ENCODE assay signal across 13 mouse cellular contexts in genomic region chr7:126625807-126626600, GRCm38 (mm10). TPM values are rescaled to one million over a fixed set of nuclear protein-coding genes. Genes with fewer than 3 reads are reported as not detected.
DNase-seq lines count a peak whose midpoint lies in the region; ATAC-seq and TF ChIP-seq lines count a peak whose summit lies in the region.
"Had no signal": no experiment of that assay in that cellular context is flagged by ENCODE, and none has a peak within 500 bp of the region (broad histone marks: within the 10 kb centered on the region; RNA-seq: fewer than 3 reads in every experiment).

No protein-coding gene starts in this region.

- H3K27me3 ChIP-seq in heart, adult 2 months (ENCODE audit: control insufficient read depth, insufficient read depth, low read length): no peaks in the 10 kb centered on the region
- no peaks in the 10 kb centered on the region for H3K27me3 ChIP-seq in spleen, adult 2 months (ENCODE audit: control insufficient read depth, insufficient read depth, low read length)
- no peaks in the 10 kb centered on the region for H3K27me3 ChIP-seq in liver, embryonic 12.5 days (replicated peaks)
- H3K27me3 ChIP-seq in stomach, postnatal 0 days (ENCODE audit: control insufficient read depth, insufficient read depth, low read length): no peaks in the 10 kb centered on the region
- H3K27me3 ChIP-seq: embryonic facial prominence, embryonic 13.5 days had no signal

- no peak for TF ChIP-seq POLR2A in heart, adult 2 months (IDR thresholded peaks at IDR 0.05; ENCODE audit: insufficient read depth, low read depth, low read length)
- no peak for TF ChIP-seq POLR2A in spleen, adult 2 months (IDR thresholded peaks at IDR 0.05; ENCODE audit: low read depth, low read length)

- intact Hi-C loops in heart, adult 2 months (cut with DNase I): no loop called here
- intact Hi-C loops in heart, postnatal 25 days (cut with DNase I): no loop called here

- no peak for TF ChIP-seq CTCF in heart, adult 2 months (IDR thresholded peaks at IDR 0.05)
- no peak for TF ChIP-seq CTCF in spleen, adult 2 months (IDR thresholded peaks at IDR 0.05; ENCODE audit: extremely low read depth, insufficient read depth, insufficient read length, insufficient replicate concordance)
- no peak for TF ChIP-seq CTCF in stomach, postnatal 0 days (IDR thresholded peaks at IDR 0.05; ENCODE audit: low read depth)

- H3K36me3 ChIP-seq in heart, adult 2 months (ENCODE audit: control insufficient read depth, insufficient read depth, low read length): no peaks in the 10 kb centered on the region
- no peaks in the 10 kb centered on the region for H3K36me3 ChIP-seq in spleen, adult 2 months (ENCODE audit: control insufficient read depth, insufficient read depth, low read length)
- H3K36me3 ChIP-seq in liver, embryonic 12.5 days: no peaks in the 10 kb centered on the region
- no peaks in the 10 kb centered on the region for H3K36me3 ChIP-seq in stomach, postnatal 0 days (ENCODE audit: control insufficient read depth, insufficient read depth, low read length)
- H3K36me3 ChIP-seq: embryonic facial prominence, embryonic 13.5 days had no signal

- H3K4me2 ChIP-seq in liver, embryonic 12.5 days: peak overlapping the region; percentile 50
- peak overlapping the region; percentile 33; the same call in 1 of the 2 replicates for H3K4me2 ChIP-seq in stomach, postnatal 0 days (replicated peaks; ENCODE audit: low read depth)
- H3K4me2 ChIP-seq: embryonic facial prominence, embryonic 13.5 days had no signal

- H3K9me3 ChIP-seq in liver, embryonic 12.5 days (replicated peaks): no peaks in the 10 kb centered on the region
- no peaks in the 10 kb centered on the region for H3K9me3 ChIP-seq in stomach, postnatal 0 days (ENCODE audit: control insufficient read depth, low read length)
- H3K9me3 ChIP-seq: embryonic facial prominence, embryonic 13.5 days had no signal

- no peak for ATAC-seq in liver, embryonic 12.5 days
- ATAC-seq in stomach, postnatal 0 days (ENCODE audit: low FRiP score, low TSS enrichment): no peak

- no peak for TF ChIP-seq EP300 in heart, adult 2 months (IDR thresholded peaks at IDR 0.05; ENCODE audit: insufficient read depth, low read depth, low read length)
- no peak for TF ChIP-seq EP300 in stomach, postnatal 0 days (optimal IDR thresholded peaks at IDR 0.05)

- 78% methylated on average over 3 of the region's 3 CpGs for WGBS in heart, adult 2 months
- whole genome bisulfite sequencing in spleen, adult 2 months: 87% methylated on average over 3 of the region's 3 CpGs
- 75% methylated on average over 3 of the region's 3 CpGs for WGBS in liver, embryonic 12.5 days (ENCODE audit: insufficient replicate concordance)
- WGBS in stomach, postnatal 0 days: 65% methylated on average over 3 of the region's 3 CpGs

- no peaks in the 10 kb centered on the region for H3K79me2 ChIP-seq in heart, adult 2 months (replicated peaks; ENCODE audit: control insufficient read depth, insufficient read depth, low read length)

- no peak for DNase-seq in heart, adult 2 months
- DNase-seq in heart, postnatal 25 days (ENCODE audit: low spot score): no peak
- DNase-seq in spleen, adult 2 months (ENCODE audit: low read depth in 1 of 2, low spot score in 2 of 2): no peak
- DNase-seq in spleen, postnatal 36 days (ENCODE audit: low spot score in 2 of 2): no peak
- no peak for DNase-seq in stomach, postnatal 0 days (ENCODE audit: low spot score)
- no peak for DNase-seq in right cerebral cortex, adult 2 months (ENCODE audit: low spot score in 2 of 2)
- no peak for DNase-seq in c-Kit-positive CD71-positive TER-119-positive erythroid progenitor cells, embryonic 14.5 days (ENCODE audit: low spot score)
- DNase-seq: cerebellum, adult 8-10 months had no signal

- peak overlapping the region; percentile 73 for H3K27ac ChIP-seq in heart, adult 2 months
- peak overlapping the region; percentile 66 for H3K27ac ChIP-seq in spleen, adult 2 months (ENCODE audit: insufficient read depth, low read length)
- H3K27ac ChIP-seq in liver, embryonic 12.5 days: no peak overlapping the region
- H3K27ac ChIP-seq in stomach, postnatal 0 days (replicated peaks): peak overlapping the region; percentile 65
- H3K27ac ChIP-seq: embryonic facial prominence, embryonic 13.5 days had no signal

- no peak overlapping the region for H3K4me3 ChIP-seq in heart, adult 2 months
- no peak overlapping the region for H3K4me3 ChIP-seq in spleen, adult 2 months (ENCODE audit: extremely low read depth, insufficient read depth, insufficient read length)
- no peak overlapping the region for H3K4me3 ChIP-seq in liver, embryonic 12.5 days
- no peak overlapping the region for H3K4me3 ChIP-seq in stomach, postnatal 0 days (ENCODE audit: low read depth, low read length)
- H3K4me3 ChIP-seq: embryonic facial prominence, embryonic 13.5 days had no signal

- H3K4me1 ChIP-seq in heart, adult 2 months (ENCODE audit: control insufficient read depth, insufficient read depth, low read length): peaks cover 9% of the 10 kb centered on the region
- H3K4me1 ChIP-seq in spleen, adult 2 months (ENCODE audit: control insufficient read depth, insufficient read depth, insufficient read length): no peaks in the 10 kb centered on the region; the same call in 1 of the 2 replicates
- H3K4me1 ChIP-seq in liver, embryonic 12.5 days: peaks cover 57% of the 10 kb centered on the region
- H3K4me1 ChIP-seq in stomach, postnatal 0 days (replicated peaks; ENCODE audit: control insufficient read depth, insufficient read depth): no peaks in the 10 kb centered on the region; the same call in 1 of the 2 replicates

- H3K9ac ChIP-seq in heart, adult 2 months (ENCODE audit: low read depth, low read length): no peak overlapping the region
- peak overlapping the region; percentile 28; the same call in 1 of the 2 replicates for H3K9ac ChIP-seq in liver, embryonic 12.5 days
- H3K9ac ChIP-seq in stomach, postnatal 0 days (ENCODE audit: low read length): no peak overlapping the region
- H3K9ac ChIP-seq: embryonic facial prominence, embryonic 13.5 days had no signal

RNA-seq across cellular contexts. Expression of gene Nupr1, which starts 4.7 kb away (rescaled TPM):
- 1 to 10 TPM; 4.8 to 6.5 TPM for total RNA-seq in heart, adult 2 months (2021)
- polyA plus RNA-seq in heart, adult 2 months (2012; rRNA removed): 10.5 and 13.9 TPM in 2 replicates
- 1 to 10 TPM; 7.7 to 9.4 TPM for total RNA-seq in heart, postnatal 25 days (2021)
- 28.8 and 42.3 TPM in 2 replicates for polyA plus RNA-seq in spleen, adult 2 months (2012; rRNA removed)
- 3.2 and 3.7 TPM in 2 replicates for polyA plus RNA-seq in liver, embryonic 12.5 days (2016; fragmentation: Nextera tagmentation; extraction: Ambion mirVana)
- polyA plus RNA-seq in stomach, postnatal 0 days (2015; fragmentation: Nextera tagmentation; extraction: Ambion mirVana): 140 and 182 TPM in 2 replicates

RNA-seq across cellular contexts. Expression of gene Sgf29, which starts 23.1 kb away (rescaled TPM):
- 10 to 100 TPM; 21.6 to 23.4 TPM for total RNA-seq in heart, adult 2 months (2021)
- polyA plus RNA-seq in heart, adult 2 months (2012; rRNA removed): 23.7 and 25.5 TPM in 2 replicates
- 10 to 100 TPM; 25.9 to 27.2 TPM for total RNA-seq in heart, postnatal 25 days (2021)
- polyA plus RNA-seq in spleen, adult 2 months (2012; rRNA removed): 31.4 and 32.3 TPM in 2 replicates
- polyA plus RNA-seq in liver, embryonic 12.5 days (2016; fragmentation: Nextera tagmentation; extraction: Ambion mirVana): 36.3 and 42.4 TPM in 2 replicates
- 28.6 and 28.9 TPM in 2 replicates for polyA plus RNA-seq in stomach, postnatal 0 days (2015; fragmentation: Nextera tagmentation; extraction: Ambion mirVana)

RNA-seq across cellular contexts. Expression of gene Il27, which starts 31.3 kb away (rescaled TPM):
- total RNA-seq in heart, adult 2 months (2021): not detected
- not detected in 2 replicates for polyA plus RNA-seq in heart, adult 2 months (2012; rRNA removed)
- total RNA-seq in heart, postnatal 25 days (2021): not detected
- polyA plus RNA-seq in spleen, adult 2 months (2012; rRNA removed): 0.79 and 1.5 TPM in 2 replicates
- not detected in 2 replicates for polyA plus RNA-seq in liver, embryonic 12.5 days (2016; fragmentation: Nextera tagmentation; extraction: Ambion mirVana)
- polyA plus RNA-seq in stomach, postnatal 0 days (2015; fragmentation: Nextera tagmentation; extraction: Ambion mirVana): 0.10 and 0.13 TPM in 2 replicates
- total RNA-seq: left cerebral cortex, adult 18-20 months had no signal
- polyA plus RNA-seq: embryonic facial prominence, embryonic 13.5 days; heart, postnatal 0 days; neural tube, embryonic 14.5 days had no signal

RNA-seq across cellular contexts. Expression of gene Cln3, which starts 40.4 kb away (rescaled TPM):
- total RNA-seq in heart, adult 2 months (2021): 10 to 100 TPM; 12.8 to 12.9 TPM
- 30.0 and 33.2 TPM in 2 replicates for polyA plus RNA-seq in heart, adult 2 months (2012; rRNA removed)
- total RNA-seq in heart, postnatal 25 days (2021): 10 to 100 TPM; 11.3 to 13.6 TPM
- polyA plus RNA-seq in spleen, adult 2 months (2012; rRNA removed): 105 and 118 TPM in 2 replicates
- polyA plus RNA-seq in liver, embryonic 12.5 days (2016; fragmentation: Nextera tagmentation; extraction: Ambion mirVana): 12.5 TPM in 2 replicates
- 17.2 and 17.7 TPM in 2 replicates for polyA plus RNA-seq in stomach, postnatal 0 days (2015; fragmentation: Nextera tagmentation; extraction: Ambion mirVana)

RNA-seq across cellular contexts. Expression of gene Apobr, which starts 41.3 kb away (rescaled TPM):
- under 1 TPM; 0.32 to 0.39 TPM for total RNA-seq in heart, adult 2 months (2021)
- polyA plus RNA-seq in heart, adult 2 months (2012; rRNA removed): 0.47 and 1.1 TPM in 2 replicates
- under 1 TPM; 0.28 to 0.86 TPM for total RNA-seq in heart, postnatal 25 days (2021)
- 13.6 and 15.8 TPM in 2 replicates for polyA plus RNA-seq in spleen, adult 2 months (2012; rRNA removed)
- polyA plus RNA-seq in liver, embryonic 12.5 days (2016; fragmentation: Nextera tagmentation; extraction: Ambion mirVana): 0.77 and 1.1 TPM in 2 replicates
- polyA plus RNA-seq in stomach, postnatal 0 days (2015; fragmentation: Nextera tagmentation; extraction: Ambion mirVana): 0.46 and 0.56 TPM in 2 replicates
